Mouse (Mus musculus): ENCODE results near the gene Baz1b.

- TF ChIP-seq POLR2A (IDR thresholded peaks at IDR 0.05; ENCODE audit: extremely low read depth, insufficient read depth, low read length), result no peak
- TF ChIP-seq CTCF (IDR thresholded peaks at IDR 0.05; ENCODE audit: low read depth, low read length), result no peak
Measured at GRCm38 (mm10) chr5:135175086-135175485, 12.0 kb upstream of the Baz1b start.

Data from liver, adult 2 months (tissue).